Mouse (Mus musculus) thymus, postnatal 10 days (tissue): ENCODE data around the gene Trim40.
"Not testable (repeated sequence)": the region's sequence is repeated elsewhere in the genome, so short reads cannot be mapped to it uniquely, and the experiment has no call there.

ENCODE experiments used
- DNase-seq, 2 experiments: peaks; one replicate each; pipeline ENCODE4 v3.0.0; 2021; ENCODE audit warnings: low spot score in 2 of 2

Trim40 gene

GRCm38 (mm10) chr17:36893387-36893786 lies 3.5 kb upstream of the Trim40 start:
- DNase-seq: no peak

- DNase-seq: peak in 1 of 2 experiments; percentile 11
These were observed 2.4 kb upstream of the Trim40 start for GRCm38 (mm10) chr17:36892362-36892761.

DNA sequence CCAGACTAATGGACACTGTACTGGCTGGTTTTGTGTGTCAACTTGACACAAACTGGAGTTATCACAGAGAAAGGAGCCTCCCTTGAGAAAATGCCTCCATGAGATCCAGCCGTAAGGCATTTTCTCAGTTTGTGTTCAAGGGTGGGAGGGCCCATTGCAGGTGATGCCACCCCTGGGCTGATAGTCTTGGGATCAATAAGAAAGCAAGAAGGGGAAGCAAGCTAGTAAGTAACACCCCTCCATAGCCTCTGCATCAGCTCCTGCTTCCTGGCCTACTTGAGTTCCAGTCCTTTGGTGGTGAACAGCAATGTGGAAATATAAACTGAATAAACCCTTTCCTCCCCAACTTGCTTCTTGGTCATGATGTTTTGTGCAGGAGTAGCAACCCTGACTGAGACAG lies 1.6 kb upstream of the Trim40 start:
- DNase-seq: not testable (repeated sequence)

GRCm38 (mm10) chr17:36885132-36885790 lies 4.7 kb downstream of the Trim40 start:
- no peak for DNase-seq

- DNase-seq: no peak
These were observed 6.6 kb downstream of the Trim40 start for GRCm38 (mm10) chr17:36883350-36883749.

DNA sequence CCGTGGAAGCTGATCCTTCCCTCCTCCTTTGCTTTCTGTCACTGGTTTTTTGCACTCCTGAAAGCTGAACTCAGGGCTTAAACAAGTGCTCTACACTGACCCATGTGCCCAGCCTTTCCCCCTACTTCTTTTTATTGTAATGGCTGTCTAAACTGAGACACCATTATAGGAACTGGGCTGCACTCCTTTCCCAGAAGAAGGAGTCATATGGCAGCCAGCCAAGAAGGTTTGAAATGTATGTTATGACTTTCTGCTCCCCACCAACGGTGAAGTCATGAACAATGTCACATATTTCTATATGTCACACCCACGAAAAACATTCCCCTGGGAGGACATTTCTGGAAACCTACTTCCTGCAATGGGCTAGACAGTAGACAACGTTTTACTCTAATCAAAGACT lies 15.3 kb downstream of the Trim40 start:
- DNase-seq: no peak

DNA sequence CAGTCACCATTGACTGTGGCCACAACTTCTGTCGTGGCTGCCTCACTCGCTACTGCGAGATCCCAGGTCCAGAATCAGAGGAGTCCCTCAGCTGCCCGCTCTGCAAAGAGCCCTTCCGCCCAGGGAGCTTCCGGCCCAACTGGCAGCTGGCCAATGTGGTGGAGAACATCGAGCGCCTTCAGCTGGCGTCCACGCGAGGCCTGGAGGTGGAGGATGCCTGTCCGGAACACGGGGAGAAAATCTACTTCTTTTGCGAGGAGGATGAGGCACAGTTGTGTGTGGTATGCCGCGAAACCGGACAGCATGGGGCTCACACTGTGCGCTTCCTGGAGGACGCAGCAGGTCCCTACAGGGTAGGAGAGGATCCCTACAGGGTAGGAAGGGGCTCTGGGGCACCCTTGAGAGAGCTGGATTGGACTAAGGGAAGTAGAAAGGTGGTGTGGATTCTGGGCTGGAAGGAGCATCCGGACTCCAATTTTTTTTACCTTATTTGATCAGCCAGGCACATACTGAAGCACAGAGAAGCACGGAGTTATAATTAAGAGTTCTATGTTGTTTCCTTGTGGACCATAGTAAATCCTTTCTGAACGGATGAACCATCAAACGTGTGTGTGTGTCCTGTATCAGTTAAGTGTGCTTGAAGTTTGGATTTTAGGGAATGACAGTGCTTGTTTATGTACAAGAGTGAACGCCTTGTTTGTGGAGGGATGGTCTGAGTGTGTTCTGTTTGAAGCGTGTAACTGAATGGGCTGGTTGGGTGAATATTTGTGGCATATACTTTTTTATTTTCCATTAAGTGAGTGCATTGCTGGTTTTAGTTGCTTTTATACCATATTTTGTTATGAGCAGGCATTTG lies 19.7 kb downstream of the Trim40 start:
- DNase-seq: no peak

- DNase-seq: no peak
These were observed 20.5 kb downstream of the Trim40 start, which contains the start of gene Trim10 for GRCm38 (mm10) chr17:36869284-36869954. TSS of gene Trim10 (plus strand) at chr17:36869574.

DNA sequence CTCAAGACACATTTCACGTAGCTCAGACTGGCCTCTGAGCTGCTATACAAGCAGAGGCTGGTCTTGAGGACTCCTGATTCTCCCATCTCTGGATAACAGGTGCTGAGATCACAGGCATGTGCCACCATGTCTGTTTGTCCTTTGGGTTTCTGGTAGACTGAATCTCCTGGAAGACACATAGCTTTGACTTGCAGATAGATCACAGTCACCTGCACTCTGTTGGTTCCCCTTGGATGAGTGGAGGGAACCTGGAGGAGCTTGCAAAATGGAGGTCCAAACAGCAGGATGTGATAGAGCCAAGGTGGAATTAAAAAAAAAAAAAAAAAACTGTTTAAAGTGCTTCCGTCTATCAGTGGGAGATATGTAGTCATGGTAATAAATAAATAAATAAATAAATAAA lies 21.1 kb downstream of the Trim40 start:
- no peak for DNase-seq

GRCm38 (mm10) chr17:36866719-36867527 lies 23.0 kb downstream of the Trim40 start, which contains the start of gene Trim15:
TSS of gene Trim15 (minus strand) at chr17:36867210.
- DNase-seq: no peak

GRCm38 (mm10) chr17:36861680-36862079 lies 28.2 kb downstream of the Trim40 start:
- DNase-seq: no peak

DNA sequence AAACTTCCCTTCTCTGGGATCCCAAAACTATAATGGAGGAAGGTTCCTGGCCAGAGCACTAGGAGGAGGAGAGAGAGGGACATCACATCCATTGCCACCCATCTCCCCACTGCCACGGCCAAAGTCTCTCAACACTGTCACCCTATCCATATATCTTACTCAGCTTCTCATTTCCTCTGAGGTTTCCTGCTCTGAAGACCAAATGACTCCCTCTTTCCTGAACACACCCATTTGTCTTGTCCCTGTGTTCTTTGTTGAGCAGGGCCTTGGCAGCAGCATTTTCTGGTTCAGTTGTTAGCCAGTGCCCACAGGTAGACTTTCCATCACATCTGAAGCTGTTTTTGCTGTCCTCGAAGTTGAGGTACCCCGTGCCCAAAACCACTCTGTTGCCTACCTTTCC lies 31.7 kb downstream of the Trim40 start:
- DNase-seq: no peak

DNA sequence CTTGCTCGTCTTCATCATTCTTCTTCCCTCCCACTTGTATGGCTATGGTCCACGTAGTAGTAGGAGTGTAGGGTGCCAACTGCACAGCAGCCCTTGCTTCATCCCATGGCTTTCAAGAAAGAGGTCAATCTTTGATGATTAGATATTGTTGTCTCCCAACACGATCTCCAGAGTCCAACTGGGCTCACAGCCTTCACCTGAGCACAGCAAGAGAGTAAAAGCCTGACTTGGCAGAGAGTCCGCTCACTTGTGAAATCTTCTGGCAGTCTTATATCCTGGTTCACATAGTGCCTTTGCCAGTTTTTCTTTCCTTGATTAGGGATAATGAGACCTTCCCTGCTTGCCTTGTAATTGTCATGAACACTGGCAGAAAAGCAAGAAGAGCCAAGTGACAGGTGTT lies 33.7 kb downstream of the Trim40 start:
- no peak for DNase-seq

- DNase-seq: no peak
These were observed 34.4 kb downstream of the Trim40 start for GRCm38 (mm10) chr17:36855484-36855883.

DNA sequence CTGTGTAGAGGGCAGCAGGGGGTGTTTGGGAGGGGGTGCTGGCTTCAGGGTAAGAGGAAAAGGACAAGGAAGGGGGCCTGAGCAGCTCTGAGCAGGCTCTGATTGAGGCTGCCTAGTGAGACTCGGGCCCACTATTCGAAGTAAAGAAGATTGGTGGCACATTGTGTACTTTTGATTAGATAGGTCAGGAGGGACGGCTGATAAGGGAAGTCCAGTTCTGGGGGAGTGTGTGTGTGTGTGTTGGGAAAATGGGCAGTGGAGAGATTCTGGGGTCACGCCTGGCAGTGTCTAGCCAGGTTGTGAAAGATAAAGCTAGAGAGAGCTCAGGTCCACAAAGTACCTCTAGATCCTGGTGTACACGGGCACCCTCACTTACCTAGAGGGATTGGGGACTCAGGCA lies 38.3 kb downstream of the Trim40 start:
- DNase-seq: no peak

- DNase-seq: no peak
These were observed 38.7 kb downstream of the Trim40 start for GRCm38 (mm10) chr17:36851200-36851599.

DNA sequence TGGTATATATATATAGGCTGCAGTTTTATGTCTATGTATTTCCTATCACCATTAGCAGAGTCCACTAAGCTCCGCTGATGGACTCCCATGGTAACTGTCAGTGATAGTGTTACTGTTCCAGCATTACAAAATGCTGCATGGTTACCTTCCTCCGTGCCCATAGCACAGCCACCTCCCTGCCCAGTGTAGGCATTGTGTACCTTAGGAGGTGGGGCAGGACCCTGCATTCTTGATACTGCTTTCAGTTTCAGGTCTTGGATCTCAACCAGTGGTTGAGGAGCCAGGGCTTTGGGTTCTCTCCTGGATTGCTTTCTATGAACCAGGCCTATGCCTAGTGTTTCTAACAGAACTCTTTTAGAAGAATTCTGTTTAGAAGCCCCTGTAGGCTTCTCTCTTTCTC lies 39.9 kb downstream of the Trim40 start:
- DNase-seq: no peak

DNA sequence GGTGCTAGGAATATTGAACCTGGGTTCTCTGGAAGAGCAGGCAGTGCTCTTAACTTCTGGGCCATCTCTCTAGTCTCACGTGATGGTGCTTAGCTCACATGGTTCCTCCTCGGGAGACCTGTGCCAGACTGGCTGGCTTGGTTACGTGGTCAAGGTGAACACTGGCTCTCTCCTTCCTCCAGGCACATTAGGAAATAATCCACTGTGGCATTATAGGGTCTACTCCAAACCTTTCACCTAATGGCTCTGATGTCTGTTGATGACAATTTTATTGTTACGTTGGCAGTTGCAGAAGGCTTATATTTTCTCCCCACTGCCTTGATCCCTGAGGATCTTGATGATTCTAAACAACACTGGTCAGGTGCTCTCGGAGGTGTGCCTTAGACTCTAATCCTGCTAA lies 41.0 kb downstream of the Trim40 start:
- DNase-seq: no peak

- no peak for DNase-seq
These were observed 45.2 kb downstream of the Trim40 start for GRCm38 (mm10) chr17:36844725-36845124.

GRCm38 (mm10) chr17:36844286-36844719 lies 45.6 kb downstream of the Trim40 start:
- no peak for DNase-seq

DNA sequence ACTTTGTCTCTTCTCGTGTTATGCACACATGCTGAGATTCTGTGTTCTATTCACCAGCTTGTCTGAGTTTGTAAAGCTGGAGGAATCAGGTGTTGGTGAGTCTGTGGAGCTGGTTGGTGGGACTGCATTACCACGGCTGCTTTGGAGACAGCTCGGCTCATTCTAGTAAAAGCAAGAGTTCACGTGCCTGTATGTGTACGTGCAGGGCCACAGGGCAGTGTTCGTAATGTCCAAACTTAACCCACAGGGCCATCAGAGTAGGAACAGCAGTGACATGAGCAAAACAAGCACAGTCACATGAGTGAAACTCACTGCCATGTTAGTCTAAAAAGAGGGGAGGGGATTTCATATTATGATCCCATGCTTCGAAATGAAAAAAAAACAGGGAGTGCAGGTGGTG lies 46.2 kb downstream of the Trim40 start:
- no peak for DNase-seq
